Mouse (Mus musculus) lung, adult 2 months (tissue): ENCODE data around the gene Polr3h.

ENCODE experiments used
- CTCF ChIP-seq: fragments of 200-500 bp; IDR thresholded peaks from 2 replicates; pipeline ENCODE4 v1.5.1; 2011; ENCODE audit warnings: mild to moderate bottlenecking, low read length, control low read depth; ENCODE audit not compliant: insufficient read depth
- POLR2A ChIP-seq: fragments of 200-500 bp; IDR thresholded peaks from 2 replicates; pipeline ENCODE4 v1.6.1; 2011; ENCODE audit warnings: low read depth, mild to moderate bottlenecking, control low read depth, low read length, borderline replicate concordance; ENCODE audit errors: extremely low read depth

DNA sequence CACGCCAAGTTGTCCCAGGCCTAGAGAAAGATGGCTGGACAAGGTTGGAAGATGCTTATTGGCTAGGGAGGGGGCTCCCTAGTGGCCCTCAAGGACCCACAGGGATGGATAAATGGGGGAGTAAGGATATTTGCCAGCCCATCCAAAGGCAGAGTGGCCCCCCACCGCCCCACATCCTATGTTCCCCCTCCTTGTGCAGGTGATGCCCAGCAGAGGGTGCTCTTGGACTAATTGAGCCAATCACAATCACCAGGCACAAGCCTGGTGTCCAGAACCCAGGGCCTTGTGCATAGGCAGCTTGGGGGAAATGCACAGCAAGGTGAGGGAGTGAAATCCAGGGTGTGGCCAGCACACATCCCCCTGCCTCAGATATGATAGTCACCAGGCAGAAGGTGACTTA, 12.2 kb upstream of the Polr3h start:
- TF ChIP-seq CTCF (peak; percentile 60), POLR2A (no peak)
